Mouse (Mus musculus) left cerebral cortex, adult 8-10 months (tissue): ENCODE data around the gene Gm17535. TPM values are rescaled to one million over a fixed set of nuclear protein-coding genes. Genes with fewer than 3 reads are reported as not detected.
"Not testable (repeated sequence)": the region's sequence is repeated elsewhere in the genome, so short reads cannot be mapped to it uniquely, and the experiment has no call there.

Experiments used
- DNase-seq, 2 experiments: peaks; one replicate each; pipeline ENCODE4 v3.0.0; 2022; ENCODE audit warnings: low spot score in 2 of 2
- microRNA-seq, 2 experiments: library from miRNA; unstranded; fragments of <30 nt; microRNA quantifications; one replicate each; pipeline ENCODE4 v1.2.0; 2022
- total RNA-seq, 4 experiments: library from RNA; stranded (reverse); gene quantifications; 2 replicates each; pipeline ENCODE4 v1.2.4; 2022

Gene Gm17535
- total RNA-seq, 4 experiments from 2014 or later = not detected

DNA sequence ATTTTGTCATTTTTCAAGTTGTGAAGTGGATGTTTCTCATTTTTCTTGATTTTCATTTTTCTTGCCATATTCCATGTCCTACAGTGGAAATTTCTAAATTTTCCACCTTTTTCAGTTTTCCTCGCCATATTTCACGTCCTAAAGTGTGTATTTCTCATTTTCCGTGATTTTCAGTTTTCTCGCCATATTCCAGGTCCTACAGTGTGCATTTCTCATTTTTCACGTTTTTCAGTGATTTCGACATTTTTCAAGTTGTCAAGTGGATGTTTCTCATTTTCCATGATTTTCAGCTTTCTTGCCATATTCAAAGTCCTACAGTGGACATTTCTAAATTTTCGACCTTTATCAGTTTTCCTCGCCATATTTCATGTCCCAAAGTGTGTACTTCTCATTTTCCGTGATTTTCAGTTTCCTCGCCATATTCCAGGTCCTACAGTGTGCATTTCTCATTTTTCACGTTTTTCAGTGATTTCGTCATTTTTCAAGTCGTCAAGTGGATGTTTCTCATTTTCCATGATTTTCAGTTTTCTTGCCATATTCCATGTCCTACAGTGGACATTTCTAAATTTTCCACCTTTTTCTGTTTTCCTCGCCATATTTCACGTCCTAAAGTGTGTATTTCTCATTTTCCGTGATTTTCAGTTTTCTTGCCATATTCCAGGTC, 10.3 kb upstream of the Gm17535 start:
- DNase-seq = peak; percentile 99 to 100

GRCm38 (mm10) chr9:3024912-3025467, 9.4 kb upstream of the Gm17535 start, which contains the start of gene Gm10717:
Gene Gm10717 (plus strand): TSS chr9:3025417.
- DNase-seq = peak; percentile 2 to 34

- DNase-seq = peak; percentile 40 to 52
Observed at GRCm38 (mm10) chr9:3025653-3026052, 8.7 kb upstream of the Gm17535 start.

GRCm38 (mm10) chr9:3026136-3026535, 8.3 kb upstream of the Gm17535 start:
- DNase-seq = not testable (repeated sequence)

DNA sequence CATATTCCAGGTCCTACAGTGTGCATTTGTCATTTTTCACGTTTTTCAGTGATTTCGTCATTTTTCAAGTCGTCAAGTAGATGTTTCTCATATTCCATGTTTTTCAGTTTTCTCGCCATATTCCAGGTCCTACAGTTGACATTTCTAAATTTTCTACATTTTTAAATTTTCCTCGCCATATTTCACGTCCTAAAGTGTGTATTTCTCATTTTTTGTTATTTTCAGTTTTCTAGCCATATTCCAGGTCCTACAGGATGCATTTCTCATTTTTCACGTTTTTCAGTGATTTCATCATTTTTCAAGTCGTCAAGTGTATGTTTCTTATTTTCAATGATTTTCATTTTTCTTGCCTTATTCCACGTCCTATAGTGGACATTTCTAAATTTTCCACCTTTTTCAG, 7.7 kb upstream of the Gm17535 start:
- DNase-seq = not testable (repeated sequence)

DNA sequence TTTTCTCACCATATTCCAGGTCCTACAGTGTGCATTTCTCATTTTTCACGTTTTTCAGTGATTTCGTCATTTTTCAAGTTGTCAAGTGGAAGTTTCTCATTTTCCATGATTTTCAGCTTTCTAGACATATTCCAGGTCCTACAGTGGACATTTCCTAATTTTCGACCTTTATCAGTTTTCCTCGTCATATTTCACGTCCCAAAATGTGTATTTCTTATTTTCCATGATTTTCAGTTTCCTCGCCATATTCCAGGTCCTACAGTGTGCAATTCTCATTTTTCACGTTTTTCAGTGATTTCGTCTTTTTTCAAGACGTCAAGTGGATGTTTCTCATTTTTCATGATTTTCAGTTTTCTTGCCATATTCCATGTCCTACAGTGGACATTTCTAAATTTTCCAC, 7.2 kb upstream of the Gm17535 start:
- not testable (repeated sequence) for DNase-seq

- DNase-seq = peak; percentile 14 to 40
Observed at GRCm38 (mm10) chr9:3029276-3030000, 5.0 kb upstream of the Gm17535 start.

- not testable (repeated sequence) for DNase-seq
Observed at GRCm38 (mm10) chr9:3030677-3031318, 3.6 kb upstream of the Gm17535 start.

- not testable (repeated sequence) for DNase-seq
Observed at GRCm38 (mm10) chr9:3036577-3036976, 2.2 kb downstream of the Gm17535 start, which contains the start of gene Gm10715. Gene Gm10715 (plus strand): TSS chr9:3036877.

DNA sequence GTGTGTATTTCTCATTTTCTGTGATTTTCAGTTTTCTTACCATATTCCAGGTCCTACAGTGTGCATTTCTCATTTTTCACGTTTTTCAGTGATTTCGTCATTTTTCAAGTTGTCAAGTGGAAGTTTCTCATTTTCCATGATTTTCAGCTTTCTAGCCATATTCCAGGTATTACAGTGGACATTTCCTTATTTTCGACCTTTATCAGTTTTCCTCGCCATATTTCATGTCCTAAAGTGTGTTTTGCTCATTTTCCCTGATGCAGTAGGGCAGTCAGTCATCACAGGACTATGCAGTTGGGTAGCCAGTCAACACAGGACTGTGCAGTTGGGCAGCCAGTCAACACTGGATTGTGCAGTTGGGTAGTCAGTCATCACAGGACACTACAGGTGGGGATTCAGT, 3.8 kb downstream of the Gm17535 start:
- DNase-seq = not testable (repeated sequence)

Small RNA genes lying within 50 kb of the gene (microRNA-seq; reads per million reads assigned to microRNA genes)
- gene Mir101c = 0 reads per million in 2 experiments

Other genes starting within 250 kb of the Gm17535 start
- not detected for gene Gm10722, start 33.7 kb upstream of the Gm17535 start, total RNA-seq
- not detected for gene Gm11168, start 31.3 kb upstream of the Gm17535 start, total RNA-seq
- gene Gm10721, start 21.5 kb upstream of the Gm17535 start, total RNA-seq = 1 to 10 TPM in 1 of 4 experiments, not detected in 3; 1.5 TPM
- gene Gm10720, start 18.9 kb upstream of the Gm17535 start, total RNA-seq = not detected
- gene Gm10719, start 17.2 kb upstream of the Gm17535 start, total RNA-seq = 1 to 10 TPM in 2 of 4 experiments, under 1 TPM in 2; 0.53 to 1.6 (median 1.1) TPM
- gene Gm10718, start 11.1 kb upstream of the Gm17535 start, total RNA-seq = 1 to 10 TPM in 3 of 4 experiments, under 1 TPM in 1; 0.73 to 3.0 (median 1.5) TPM
- under 1 TPM in 1 of 4 experiments, not detected in 3; 0.61 TPM for gene Gm10717, start 9.2 kb upstream of the Gm17535 start, total RNA-seq
- not detected for gene Gm10715, start 2.3 kb downstream of the Gm17535 start, total RNA-seq